ENCODE assay signal across 8 mouse cellular contexts in genomic region chr9:65195621-65195981, GRCm38 (mm10). TPM values are rescaled to one million over a fixed set of nuclear protein-coding genes. Genes with fewer than 3 reads are reported as not detected.
DNase-seq lines count a peak whose midpoint lies in the region; ATAC-seq and TF ChIP-seq lines count a peak whose summit lies in the region.

No protein-coding gene starts in this region.

- DNase-seq in ovary, adult 18-20 months (ENCODE audit: low spot score), result peak; percentile 55
- no peak for DNase-seq in ovary, postnatal 10 days (ENCODE audit: low spot score)
- peak; percentile 29 for DNase-seq in gastrocnemius, postnatal 14 days
- DNase-seq in induced T-regulatory cell, adult 2 months (ENCODE audit: low read depth), result peak; percentile 78
- DNase-seq in liver, embryonic 11.5 days (ENCODE audit: low spot score), result no peak
- DNase-seq in embryo, embryonic 11 days, result no peak

- TF ChIP-seq POLR2A in bone marrow, adult 2 months (IDR thresholded peaks at IDR 0.05; ENCODE audit: borderline replicate concordance, control insufficient read depth, low read depth, low read length), result no peak

- H3K4me1 ChIP-seq in bone marrow, adult 2 months (ENCODE audit: control insufficient read depth, insufficient read depth, low read length), result peaks cover 5% of the 10 kb centered on the region
- H3K4me1 ChIP-seq in liver, embryonic 11.5 days (replicated peaks; ENCODE audit: control insufficient read depth, insufficient read depth, low read length), result peaks cover 42% of the 10 kb centered on the region

- H3K9me3 ChIP-seq in liver, embryonic 11.5 days (ENCODE audit: control insufficient read depth, low read length), result no peaks in the 10 kb centered on the region

- H3K27me3 ChIP-seq in liver, embryonic 11.5 days (replicated peaks; ENCODE audit: control insufficient read depth, insufficient read depth, low read length), result no peaks in the 10 kb centered on the region

- 9% methylated on average over 8 of the region's 8 CpGs for WGBS in bone marrow, adult 2 months
- WGBS in liver, embryonic 11.5 days, result 28% methylated on average over 8 of the region's 8 CpGs

- intact Hi-C loops in gastrocnemius, postnatal 14 days (cut with DNase I; ENCODE audit: low total_unique reads), result no loop called here

- peak overlapping the region; percentile 33 for H3K4me2 ChIP-seq in liver, embryonic 11.5 days

- no peak overlapping the region for H3K4me3 ChIP-seq in bone marrow, adult 2 months (replicated peaks; ENCODE audit: control insufficient read depth, low read depth, low read length)
- no peak overlapping the region for H3K4me3 ChIP-seq in liver, embryonic 11.5 days (ENCODE audit: low read depth, low read length)

- peak overlapping the region; percentile 68 for H3K27ac ChIP-seq in bone marrow, adult 2 months (ENCODE audit: control insufficient read depth, insufficient read depth, low read depth, low read length, poor library complexity)
- H3K27ac ChIP-seq in liver, embryonic 11.5 days (ENCODE audit: low read depth, low read length), result peak overlapping the region; percentile 83

- H3K36me3 ChIP-seq in liver, embryonic 11.5 days (ENCODE audit: control insufficient read depth, insufficient read depth, low read length), result no peaks in the 10 kb centered on the region

- H3K9ac ChIP-seq in liver, embryonic 11.5 days (ENCODE audit: low read depth, low read length), result 0 out of 2 replicates have a peak overlapping the region, but pooled peaks have one; percentile 18

- no peak for ATAC-seq in liver, embryonic 11.5 days (replicated peaks; ENCODE audit: low FRiP score)
- peak; percentile 64 for ATAC-seq in monocyte, adult 5-6 weeks (replicated peaks; ENCODE audit: insufficient number of reproducible peaks, low FRiP score, low TSS enrichment, poor library complexity, severe bottlenecking)

- no peak for TF ChIP-seq CTCF in bone marrow, adult 2 months (IDR thresholded peaks at IDR 0.05; ENCODE audit: control insufficient read depth, insufficient read depth, low read length)

RNA-seq across cellular contexts. Expression of gene Parp16, which starts 0.4 kb away (rescaled TPM):
- 4.3 and 7.0 TPM in 2 replicates for polyA plus RNA-seq in bone marrow, adult 2 months (2011; ENCODE audit: insufficient read depth, insufficient read length, low replicate concordance, missing spikeins)
- 1 to 10 TPM; 4.9 to 5.4 TPM for total RNA-seq in gastrocnemius, postnatal 14 days (2021)
- polyA plus RNA-seq in liver, embryonic 11.5 days (2014; fragmentation: Nextera tagmentation; extraction: Ambion mirVana), result 7.3 and 7.5 TPM in 2 replicates
- total RNA-seq in monocyte, adult 5-6 weeks (2017), result 1.9 to 3.1 TPM (median 2.3 TPM) in 3 replicates

RNA-seq across cellular contexts. Expression of gene Igdcc3, which starts 54.6 kb away (rescaled TPM):
- polyA plus RNA-seq in bone marrow, adult 2 months (2011; ENCODE audit: insufficient read depth, insufficient read length, low replicate concordance, missing spikeins), result not detected in 2 replicates
- under 1 TPM; 0.37 to 0.58 TPM for total RNA-seq in gastrocnemius, postnatal 14 days (2021)
- polyA plus RNA-seq in liver, embryonic 11.5 days (2014; fragmentation: Nextera tagmentation; extraction: Ambion mirVana), result 4.8 and 5.5 TPM in 2 replicates
- not detected in 3 replicates for total RNA-seq in monocyte, adult 5-6 weeks (2017)

Comparison
In these comparisons a context has a peak if more than half of its experiments do, and no peak if none do; other contexts are left out.
1. DNase-seq: peak in ovary, adult 18-20 months (single experiment), gastrocnemius, postnatal 14 days (single experiment) and induced T-regulatory cell, adult 2 months (single experiment); none in ovary, postnatal 10 days (single experiment), liver, embryonic 11.5 days (single experiment) and embryo, embryonic 11 days (single experiment).